In genomic region chr1:155053296-155053695, GRCm38 (mm10) we compare ENCODE assay signal across 12 mouse cellular contexts. TPM values are rescaled to one million over a fixed set of nuclear protein-coding genes. Genes with fewer than 3 reads are reported as not detected.
DNase-seq lines count a peak whose midpoint lies in the region; ATAC-seq and TF ChIP-seq lines count a peak whose summit lies in the region.
"Had no signal": no experiment of that assay in that cellular context is flagged by ENCODE, and none has a peak within 500 bp of the region (broad histone marks: within the 10 kb centered on the region; RNA-seq: fewer than 3 reads in every experiment).

No protein-coding gene starts in this region.

- no peaks in the 10 kb centered on the region for H3K9me3 ChIP-seq in lung, embryonic 14.5 days (ENCODE audit: low read depth, low read length)
- H3K9me3 ChIP-seq in hindbrain, embryonic 15.5 days = no peaks in the 10 kb centered on the region
- no peaks in the 10 kb centered on the region for H3K9me3 ChIP-seq in stomach, embryonic 16.5 days (replicated peaks; ENCODE audit: control insufficient read depth, low read length)

- H3K36me3 ChIP-seq in lung, embryonic 14.5 days (ENCODE audit: insufficient read depth) = no peaks in the 10 kb centered on the region
- no peaks in the 10 kb centered on the region for H3K36me3 ChIP-seq in hindbrain, embryonic 15.5 days
- no peaks in the 10 kb centered on the region for H3K36me3 ChIP-seq in stomach, embryonic 16.5 days (ENCODE audit: control insufficient read depth, insufficient read depth, low read length)

- 0 out of 2 replicates have a peak overlapping the region, but pooled peaks have one; percentile 35 for H3K27ac ChIP-seq in gastrocnemius, adult 2 months
- H3K27ac ChIP-seq in lung, embryonic 14.5 days (ENCODE audit: low read depth) = peak overlapping the region; percentile 86
- H3K27ac ChIP-seq in hindbrain, embryonic 15.5 days (replicated peaks) = peak overlapping the region; percentile 57; the same call in 1 of the 2 replicates
- H3K27ac ChIP-seq in stomach, embryonic 16.5 days (ENCODE audit: low read length) = peak overlapping the region; percentile 67

- H3K4me1 ChIP-seq in lung, embryonic 14.5 days (ENCODE audit: insufficient read depth) = peaks cover 57% of the 10 kb centered on the region
- peaks cover 36% of the 10 kb centered on the region for H3K4me1 ChIP-seq in hindbrain, embryonic 15.5 days (replicated peaks)
- peaks cover 48% of the 10 kb centered on the region for H3K4me1 ChIP-seq in stomach, embryonic 16.5 days (ENCODE audit: control insufficient read depth, insufficient read depth, low read length)

- intact Hi-C loops in gastrocnemius, adult 2 months (cut with DNase I) = loop anchor here (10.0 kb wide), 1 partner anchor 482 kb away; no protein-coding TSS in a partner anchor
- intact Hi-C loops in gastrocnemius, postnatal 14 days (cut with DNase I; ENCODE audit: low total_unique reads) = no loop called here

- TF ChIP-seq CTCF in gastrocnemius, adult 2 months (IDR thresholded peaks at IDR 0.05) = no peak
- TF ChIP-seq CTCF in lung, embryonic 14.5 days (IDR thresholded peaks at IDR 0.05; ENCODE audit: low read depth) = no peak

- DNase-seq in gastrocnemius, adult 2 months = no peak
- DNase-seq in gastrocnemius, postnatal 14 days = no peak
- no peak for DNase-seq in lung, embryonic 14.5 days
- no peak for DNase-seq in lung, postnatal 25 days (ENCODE audit: low spot score)
- DNase-seq in embryo, embryonic 11 days = no peak
- DNase-seq in spleen, postnatal 14 days (ENCODE audit: low spot score in 2 of 2) = no peak
- DNase-seq: cerebellum, adult 8-10 months; liver, postnatal 0 days; thymus, postnatal 14 days had no signal

- H3K4me2 ChIP-seq in lung, embryonic 14.5 days = no peak overlapping the region
- no peak overlapping the region for H3K4me2 ChIP-seq in hindbrain, embryonic 15.5 days
- no peak overlapping the region for H3K4me2 ChIP-seq in stomach, embryonic 16.5 days (ENCODE audit: low read depth, low read length)

- ATAC-seq in lung, embryonic 14.5 days (ENCODE audit: insufficient read depth) = no peak
- no peak for ATAC-seq in hindbrain, embryonic 15.5 days (ENCODE audit: low FRiP score, low read depth)
- ATAC-seq in stomach, embryonic 16.5 days (ENCODE audit: insufficient read depth, low FRiP score) = no peak
- ATAC-seq: activated CD4-positive, CD25-positive, alpha-beta regulatory T cell, adult 4 months; liver, postnatal 0 days had no signal

- H3K27me3 ChIP-seq in lung, embryonic 14.5 days (ENCODE audit: insufficient read depth, low read length) = no peaks in the 10 kb centered on the region
- no peaks in the 10 kb centered on the region for H3K27me3 ChIP-seq in hindbrain, embryonic 15.5 days
- H3K27me3 ChIP-seq in stomach, embryonic 16.5 days (ENCODE audit: control insufficient read depth, insufficient read depth, low read length) = no peaks in the 10 kb centered on the region

- peak overlapping the region; percentile 26; the same call in 1 of the 2 replicates for H3K9ac ChIP-seq in lung, embryonic 14.5 days
- no peak overlapping the region for H3K9ac ChIP-seq in hindbrain, embryonic 15.5 days
- H3K9ac ChIP-seq in stomach, embryonic 16.5 days (ENCODE audit: low read length) = no peak overlapping the region
- H3K9ac ChIP-seq: liver, postnatal 0 days had no signal

- WGBS in lung, embryonic 14.5 days = 75% methylated on average over 1 of the region's 1 CpGs
- WGBS in hindbrain, embryonic 15.5 days = 75% methylated on average over 1 of the region's 1 CpGs
- 68% methylated on average over 1 of the region's 1 CpGs for WGBS in stomach, embryonic 16.5 days

- H3K4me3 ChIP-seq in gastrocnemius, adult 2 months = no peak overlapping the region
- no peak overlapping the region for H3K4me3 ChIP-seq in lung, embryonic 14.5 days (ENCODE audit: low read depth, low read length)
- H3K4me3 ChIP-seq in hindbrain, embryonic 15.5 days = no peak overlapping the region
- no peak overlapping the region for H3K4me3 ChIP-seq in stomach, embryonic 16.5 days (replicated peaks; ENCODE audit: low read length)

RNA-seq across cellular contexts. Expression of gene Ier5, which starts 46.1 kb away (rescaled TPM):
- total RNA-seq in gastrocnemius, adult 2 months (2021) = 1 to 10 TPM; 4.6 to 4.7 TPM
- total RNA-seq in gastrocnemius, postnatal 14 days (2021) = 1 to 10 TPM; 4.6 to 6.4 TPM
- 14.6 and 15.1 TPM in 2 replicates for polyA plus RNA-seq in lung, embryonic 14.5 days (2014; fragmentation: Nextera tagmentation; extraction: Ambion mirVana)
- polyA plus RNA-seq in hindbrain, embryonic 15.5 days (2015; fragmentation: Nextera tagmentation; extraction: Ambion mirVana) = 7.8 and 9.7 TPM in 2 replicates
- polyA plus RNA-seq in stomach, embryonic 16.5 days (2015; fragmentation: Nextera tagmentation; extraction: Ambion mirVana) = 2.0 and 2.5 TPM in 2 replicates

Comparison
In these comparisons a context has a peak if more than half of its experiments do, and no peak if none do; other contexts are left out.
1. H3K27ac ChIP-seq: peak in every context shown above with its lines; median percentile 86 in lung, embryonic 14.5 days; 67 in stomach, embryonic 16.5 days; 57 in hindbrain, embryonic 15.5 days; 35 in gastrocnemius, adult 2 months.